Mouse (Mus musculus) stomach, embryonic 15.5 days (tissue): Measurements from ENCODE around the gene Zc3h7b. TPM values are rescaled to one million over a fixed set of nuclear protein-coding genes. Genes with fewer than 3 reads are reported as not detected.

ENCODE experiments used
- ATAC-seq: fragments of 200-750 bp; cut with Nextera tagmentation; 2 replicates; pipeline ENCODE4 v1.8.0; 2017; ENCODE audit warnings: low read depth, moderate number of reproducible peaks, moderate TSS enrichment; ENCODE audit not compliant: insufficient read depth, low FRiP score
- H3K27ac ChIP-seq: fragments of 300-500 bp; sonication (generic); 2 replicates; pipeline ENCODE4 v1.5.1; 2015; ENCODE audit warnings: mild to moderate bottlenecking, inconsistent platforms
- H3K27me3 ChIP-seq: fragments of 300-500 bp; sonication (generic); replicated peaks from 2 replicates; pipeline ENCODE4 v1.6.1; 2015; ENCODE audit warnings: inconsistent platforms
- H3K36me3 ChIP-seq: fragments of 300-500 bp; sonication (generic); 2 replicates; pipeline ENCODE4 v1.6.1; 2015; ENCODE audit warnings: inconsistent platforms
- H3K4me1 ChIP-seq: fragments of 300-500 bp; sonication (generic); 2 replicates; pipeline ENCODE4 v1.6.1; 2015; ENCODE audit warnings: inconsistent platforms
- H3K4me2 ChIP-seq: fragments of 300-500 bp; sonication (generic); 2 replicates; pipeline ENCODE4 v1.6.1; 2015; ENCODE audit warnings: mild to moderate bottlenecking, inconsistent platforms
- H3K4me3 ChIP-seq: fragments of 300-500 bp; sonication (generic); replicated peaks from 2 replicates; pipeline ENCODE4 v1.5.1; 2015; ENCODE audit warnings: inconsistent platforms
- H3K9ac ChIP-seq: fragments of 300-500 bp; sonication (generic); 2 replicates; pipeline ENCODE4 v1.6.1; 2015; ENCODE audit warnings: inconsistent platforms
- H3K9me3 ChIP-seq: fragments of 300-500 bp; sonication (generic); 2 replicates; pipeline ENCODE4 v1.6.1; 2016; ENCODE audit warnings: inconsistent platforms
- WGBS: fragments of 180-500 bp; shearing (Covaris S2); methylation state at CpG from one replicate; pipeline ENCODE4 v1.1.7; 2015; 5-methylcytosine and 5-hydroxymethylcytosine counted together
- polyA plus RNA-seq: library from polyadenylated mRNA; unstranded; fragments of >200 nt; fragmentation: Nextera tagmentation; extraction: Ambion mirVana; gene quantifications from 2 replicates; pipeline ENCODE4 v1.2.1, GENCODE M21; 2015

Gene Zc3h7b
- polyA plus RNA-seq, 1 experiment from 2014 or later: 23.8 TPM

DNA sequence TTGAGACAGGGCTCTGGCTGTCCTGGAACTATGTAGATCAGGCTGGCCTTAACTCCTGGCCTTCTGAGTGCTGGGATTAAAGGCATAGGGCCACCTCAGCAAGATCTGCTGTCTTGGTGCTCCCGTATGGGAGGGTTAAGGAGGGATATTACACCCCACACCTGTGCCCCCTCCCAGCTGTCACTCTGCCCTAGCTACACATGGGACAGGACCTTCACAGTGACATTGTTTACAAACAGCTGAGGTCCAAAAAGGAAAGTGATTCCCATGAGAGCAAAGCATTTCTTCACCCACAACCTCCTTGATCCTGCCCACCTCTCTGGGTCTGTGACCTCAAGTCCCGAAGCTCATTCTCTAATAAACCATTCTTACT, 84.3 kb downstream of the Zc3h7b start:
- peaks cover 17% of the 10 kb centered on the region for H3K36me3 ChIP-seq
- H3K9ac ChIP-seq: no peak overlapping the region
- H3K9me3 ChIP-seq: no peaks in the 10 kb centered on the region
- H3K27ac ChIP-seq: no peak overlapping the region
- no peak overlapping the region for H3K4me2 ChIP-seq
- no peaks in the 10 kb centered on the region for H3K27me3 ChIP-seq
- H3K4me1 ChIP-seq: 0 out of 2 replicates have a peak, but pooled peaks cover 2% of the 10 kb centered on the region
- 64% methylated on average over 2 of the region's 2 CpGs for WGBS
- no peak overlapping the region for H3K4me3 ChIP-seq
- ATAC-seq: no peak

- Histone ChIP-seq H3K9me3 (no peaks in the 10 kb centered on the region), H3K4me3 (no peak overlapping the region), H3K4me2 (no peak overlapping the region), H3K27ac (no peak overlapping the region), H3K9ac (no peak overlapping the region), H3K27me3 (no peaks in the 10 kb centered on the region), H3K4me1 (peaks cover 4% of the 10 kb centered on the region; the same call in 1 of the 2 replicates), H3K36me3 (peaks cover 10% of the 10 kb centered on the region)
- 92% methylated on average over 4 of the region's 4 CpGs for WGBS
- ATAC-seq: no peak
Measured at GRCm38 (mm10) chr15:81830530-81830929, 85.7 kb downstream of the Zc3h7b start.

GRCm38 (mm10) chr15:81831136-81831825, 86.4 kb downstream of the Zc3h7b start:
- peak; percentile 89 for ATAC-seq
- Histone ChIP-seq H3K27ac (peak overlapping the region; percentile 40; the same call in 1 of the 2 replicates), H3K9me3 (no peaks in the 10 kb centered on the region), H3K27me3 (no peaks in the 10 kb centered on the region), H3K4me2 (peak overlapping the region; percentile 27; the same call in 1 of the 2 replicates), H3K4me3 (no peak overlapping the region), H3K36me3 (peaks cover 2% of the 10 kb centered on the region; the same call in 1 of the 2 replicates), H3K9ac (no peak overlapping the region), H3K4me1 (peaks cover 11% of the 10 kb centered on the region; the same call in 1 of the 2 replicates)
- 14% methylated on average over 24 of the region's 24 CpGs for WGBS

GRCm38 (mm10) chr15:81832219-81832618, 87.4 kb downstream of the Zc3h7b start:
- Histone ChIP-seq H3K4me3 (no peak overlapping the region), H3K36me3 (no peaks in the 10 kb centered on the region), H3K4me1 (peaks cover 15% of the 10 kb centered on the region; the same call in 1 of the 2 replicates), H3K4me2 (no peak overlapping the region), H3K27me3 (no peaks in the 10 kb centered on the region), H3K27ac (no peak overlapping the region), H3K9ac (no peak overlapping the region), H3K9me3 (no peaks in the 10 kb centered on the region)
- no peak for ATAC-seq
- 65% methylated on average over 3 of the region's 3 CpGs for WGBS

DNA sequence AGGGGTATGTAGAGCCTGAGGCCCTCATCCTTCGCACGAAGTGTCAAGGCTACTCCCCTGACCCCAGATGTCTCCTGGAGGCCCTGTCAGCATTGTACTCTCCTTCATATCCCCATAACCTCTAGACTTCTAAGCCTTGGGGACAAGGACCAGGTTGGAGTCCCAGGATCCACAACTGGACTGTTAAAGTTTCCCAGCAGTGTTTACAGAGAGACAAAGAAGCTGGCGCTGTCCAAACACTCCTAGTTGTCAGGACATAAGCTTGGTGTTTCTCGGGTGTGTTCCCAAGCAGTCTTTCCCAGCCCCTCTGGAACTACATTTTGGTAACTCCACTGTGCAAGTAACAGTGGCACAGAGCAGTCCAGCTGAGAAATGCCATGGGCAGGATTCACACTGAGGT, 88.6 kb downstream of the Zc3h7b start:
- 66% methylated on average over 4 of the region's 4 CpGs for WGBS

DNA sequence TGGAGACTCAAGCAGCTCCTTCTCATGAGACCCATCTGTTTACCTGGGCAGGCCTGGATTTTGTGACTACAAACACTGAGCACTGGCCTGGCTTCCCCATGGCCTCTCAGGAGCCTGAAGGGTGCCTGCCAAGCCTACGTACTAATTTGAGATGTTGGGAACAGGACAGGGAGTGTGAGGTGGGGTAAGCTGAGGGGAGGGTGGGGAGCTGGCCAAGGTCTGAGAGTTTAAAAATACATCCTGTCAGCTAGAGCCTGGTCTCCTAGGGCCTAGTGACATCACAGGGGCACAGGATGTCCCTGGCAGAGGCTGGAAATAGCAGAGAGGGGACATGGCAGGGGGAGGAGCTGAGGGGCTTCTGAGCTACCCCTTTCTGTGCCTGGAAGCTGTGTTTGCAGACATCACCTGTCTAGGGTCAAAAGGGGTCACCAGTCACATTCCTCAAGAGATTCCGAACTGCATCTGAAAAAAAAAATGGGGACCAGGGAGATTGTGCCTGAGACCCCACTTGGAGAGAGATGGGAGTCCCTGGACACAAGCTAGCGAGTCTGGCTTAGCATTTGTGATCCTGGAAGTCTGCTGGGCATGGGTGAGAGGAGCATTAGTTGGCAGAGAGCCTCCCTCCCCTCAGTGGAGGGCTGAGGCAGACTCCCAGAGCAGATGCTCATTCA, 89.4 kb downstream of the Zc3h7b start:
- Histone ChIP-seq H3K4me3 (no peak overlapping the region), H3K36me3 (no peaks in the 10 kb centered on the region), H3K4me1 (peaks cover 15% of the 10 kb centered on the region; the same call in 1 of the 2 replicates), H3K4me2 (no peak overlapping the region), H3K27me3 (no peaks in the 10 kb centered on the region), H3K27ac (no peak overlapping the region), H3K9ac (no peak overlapping the region), H3K9me3 (no peaks in the 10 kb centered on the region)
- 59% methylated on average over 3 of the region's 3 CpGs for WGBS
- ATAC-seq: no peak

More for the DNA sequence above, 88.6 kb downstream of the Zc3h7b start:
- H3K4me1 ChIP-seq: peaks cover 15% of the 10 kb centered on the region; the same call in 1 of the 2 replicates
- no peak overlapping the region for H3K4me2 ChIP-seq
- no peaks in the 10 kb centered on the region for H3K27me3 ChIP-seq
- no peak overlapping the region for H3K9ac ChIP-seq
- H3K9me3 ChIP-seq: no peaks in the 10 kb centered on the region
- no peaks in the 10 kb centered on the region for H3K36me3 ChIP-seq
- no peak for ATAC-seq
- H3K4me3 ChIP-seq: no peak overlapping the region
- no peak overlapping the region for H3K27ac ChIP-seq

DNA sequence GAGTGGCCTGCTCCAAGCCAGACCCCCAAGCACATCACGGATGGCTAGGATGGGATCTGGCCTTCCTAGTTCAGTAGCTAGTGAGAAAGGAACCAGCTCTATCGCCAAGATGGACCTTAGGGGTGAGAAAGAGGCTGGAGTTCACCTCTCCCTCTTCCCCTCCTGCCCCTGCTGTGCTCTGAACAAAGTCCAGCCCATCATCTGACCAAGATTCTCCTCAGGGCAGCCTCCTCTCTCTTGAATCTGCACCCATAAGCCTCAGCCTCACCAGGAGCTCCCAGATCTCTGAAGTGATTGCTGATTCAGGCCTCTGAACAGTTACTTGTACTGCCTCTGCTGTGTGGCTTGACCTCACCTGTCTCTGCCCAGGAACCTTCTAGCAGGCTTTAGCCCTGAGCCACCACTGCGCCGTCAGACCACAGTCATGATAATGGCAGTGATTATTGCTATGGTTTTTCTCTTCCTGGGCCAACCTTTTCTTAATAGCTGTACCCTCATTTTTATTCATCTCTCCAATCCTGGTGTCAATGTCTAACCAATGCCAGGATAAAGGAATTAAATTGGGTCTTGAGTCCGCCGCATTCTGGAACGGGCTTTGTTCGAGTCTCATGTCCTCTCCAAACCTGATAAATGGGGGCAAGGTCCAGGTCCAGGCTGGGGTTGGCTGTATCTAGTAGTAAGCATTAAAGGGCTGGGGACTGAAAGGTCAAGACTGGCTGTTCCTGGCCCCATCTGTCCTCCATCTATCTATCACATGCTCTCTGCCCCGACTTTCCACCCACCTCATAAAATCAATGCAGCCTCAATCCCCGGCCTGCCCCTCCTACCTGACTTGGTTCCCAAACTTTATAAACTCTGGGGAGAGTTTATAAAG, 90.4 kb downstream of the Zc3h7b start:
- Histone ChIP-seq H3K4me2 (peak overlapping the region; percentile 76), H3K4me3 (no peak overlapping the region; the same call in 1 of the 2 replicates), H3K27ac (no peak overlapping the region; the same call in 1 of the 2 replicates), H3K9me3 (no peaks in the 10 kb centered on the region), H3K36me3 (no peaks in the 10 kb centered on the region), H3K4me1 (peaks cover 15% of the 10 kb centered on the region; the same call in 1 of the 2 replicates), H3K9ac (no peak overlapping the region), H3K27me3 (no peaks in the 10 kb centered on the region)
- no peak for ATAC-seq
- WGBS: 62% methylated on average over 10 of the region's 10 CpGs

DNA sequence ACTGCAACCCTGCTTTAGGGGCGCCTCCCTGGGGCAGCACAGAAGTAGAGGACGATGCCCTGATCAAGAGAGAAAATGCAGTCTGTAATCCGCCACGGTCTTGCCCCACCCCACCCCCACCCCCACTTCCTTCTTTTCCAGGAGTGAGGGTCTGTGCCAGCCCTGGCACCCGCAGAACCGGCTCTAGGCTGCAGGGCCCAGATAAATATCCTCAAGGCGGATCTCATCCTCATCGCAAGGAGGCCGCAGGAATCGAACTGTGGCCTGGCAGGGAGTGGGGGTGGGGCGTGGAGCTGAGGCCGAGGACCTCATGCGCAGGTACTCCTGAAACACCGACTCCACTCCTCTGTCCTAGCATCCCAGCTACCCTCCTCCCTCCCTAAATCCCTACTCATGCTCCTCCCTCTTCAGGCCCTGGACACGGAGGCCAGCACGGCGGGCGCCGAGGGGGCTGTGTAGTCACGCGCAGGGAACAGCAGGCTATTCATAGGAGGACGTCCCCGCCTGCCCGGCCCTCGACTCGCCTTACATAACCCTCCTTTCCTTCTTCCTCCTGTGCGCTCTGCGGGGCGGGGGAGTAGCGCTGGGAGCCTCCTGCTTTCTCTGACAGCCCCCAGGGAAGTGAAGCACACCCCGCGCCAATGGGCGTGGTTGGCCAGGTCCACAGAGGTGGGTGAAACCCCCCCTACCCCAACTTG, 91.4 kb downstream of the Zc3h7b start:
- WGBS: 3% methylated on average over 23 of the region's 33 CpGs
- Histone ChIP-seq H3K9ac (no peak overlapping the region), H3K4me3 (peak overlapping the region; percentile 35), H3K9me3 (no peaks in the 10 kb centered on the region), H3K27ac (peak overlapping the region; percentile 46; the same call in 1 of the 2 replicates), H3K4me2 (peak overlapping the region; percentile 76), H3K27me3 (no peaks in the 10 kb centered on the region), H3K36me3 (no peaks in the 10 kb centered on the region), H3K4me1 (peaks cover 15% of the 10 kb centered on the region; the same call in 1 of the 2 replicates)
- ATAC-seq: peak; percentile 80

DNA sequence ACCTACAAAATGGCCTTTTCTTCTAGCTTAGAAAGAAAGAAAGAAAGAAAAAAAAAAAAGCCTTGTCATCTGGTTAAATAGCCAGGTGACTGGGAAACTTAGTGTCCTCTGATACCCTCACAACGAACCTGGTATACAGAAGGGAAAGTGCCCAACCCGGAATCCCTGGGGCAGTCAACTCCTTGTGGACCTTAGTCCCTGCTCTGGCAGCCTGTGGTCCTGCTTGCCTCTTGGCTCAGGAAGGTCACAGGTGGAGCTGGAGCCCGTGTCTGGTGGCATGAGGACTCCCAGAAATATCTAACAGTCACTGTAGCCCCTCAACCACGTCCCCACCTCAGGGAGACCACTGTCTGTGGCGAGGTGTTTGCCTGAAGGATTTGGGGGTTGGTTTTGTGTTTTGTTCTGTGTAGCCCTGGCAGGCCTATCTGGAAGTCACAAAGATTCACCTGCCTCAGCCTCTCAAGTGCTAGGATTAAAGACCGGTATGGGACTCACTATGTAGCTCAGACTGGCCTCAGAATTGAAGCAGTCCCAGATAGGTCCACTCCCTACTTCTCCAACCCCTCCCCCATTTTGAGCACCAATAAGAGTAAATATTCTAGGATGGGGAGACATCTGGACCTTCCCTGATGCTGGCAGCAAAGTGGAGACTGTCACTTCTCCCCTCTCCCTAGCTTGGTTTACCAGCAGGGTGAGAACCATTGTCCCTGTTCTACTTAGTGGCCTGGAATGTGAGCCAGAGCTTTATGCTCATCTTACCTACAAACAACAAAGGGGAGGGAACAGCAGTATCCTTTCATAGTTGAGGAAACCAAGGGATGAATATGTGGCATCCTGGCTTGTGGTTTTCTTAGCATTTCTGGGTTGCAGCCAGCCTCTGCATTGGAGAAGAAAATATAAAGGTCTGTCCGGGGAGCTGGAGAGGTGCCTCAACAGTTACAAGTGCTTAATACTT, 92.4 kb downstream of the Zc3h7b start:
- H3K4me2 ChIP-seq: no peak overlapping the region; the same call in 1 of the 2 replicates
- H3K4me3 ChIP-seq: peak overlapping the region; percentile 35; the same call in 1 of the 2 replicates
- no peak for ATAC-seq
- WGBS: 69% methylated on average over 7 of the region's 7 CpGs
- H3K27ac ChIP-seq: no peak overlapping the region
- no peaks in the 10 kb centered on the region for H3K9me3 ChIP-seq
- H3K4me1 ChIP-seq: peaks cover 13% of the 10 kb centered on the region; the same call in 1 of the 2 replicates
- H3K36me3 ChIP-seq: no peaks in the 10 kb centered on the region
- H3K27me3 ChIP-seq: no peaks in the 10 kb centered on the region
- H3K9ac ChIP-seq: no peak overlapping the region

DNA sequence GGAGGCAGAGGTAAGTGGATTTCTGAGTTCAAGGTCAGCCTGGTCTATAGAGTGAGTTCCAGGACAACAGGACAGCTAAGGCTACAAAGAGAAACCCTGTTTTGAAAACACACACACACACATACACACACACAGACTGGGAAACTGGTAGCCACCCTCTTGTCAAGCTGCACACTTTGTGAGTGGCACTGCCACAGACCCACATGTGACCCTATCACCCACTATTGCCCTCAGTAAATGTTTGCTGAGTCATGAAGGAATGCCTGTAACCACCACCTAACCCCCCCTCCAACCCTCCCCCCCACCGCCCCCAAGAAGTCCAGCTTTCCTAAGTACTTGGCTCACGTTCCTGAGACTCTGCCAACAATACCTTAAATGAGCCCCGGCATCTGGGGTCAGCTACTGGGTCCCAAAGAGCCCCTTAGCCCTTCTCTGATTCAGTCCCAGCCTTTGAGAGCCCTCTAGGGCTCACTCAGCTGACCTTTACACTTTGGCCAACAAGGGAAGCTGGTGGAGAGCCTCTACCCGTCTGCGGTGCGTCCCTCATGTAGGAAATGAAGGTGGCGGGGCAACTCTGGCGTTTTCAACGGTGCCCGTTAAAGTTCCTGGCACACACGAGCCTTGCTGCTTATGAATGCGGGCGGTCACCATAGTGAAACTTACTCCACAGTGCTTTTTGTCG, 93.8 kb downstream of the Zc3h7b start:
- no peak for ATAC-seq
- H3K9me3 ChIP-seq: no peaks in the 10 kb centered on the region
- H3K4me3 ChIP-seq: no peak overlapping the region
- H3K27me3 ChIP-seq: no peaks in the 10 kb centered on the region
- H3K9ac ChIP-seq: no peak overlapping the region
- peaks cover 13% of the 10 kb centered on the region; the same call in 1 of the 2 replicates for H3K4me1 ChIP-seq
- WGBS: 69% methylated on average over 14 of the region's 14 CpGs
- no peak overlapping the region for H3K27ac ChIP-seq
- no peaks in the 10 kb centered on the region for H3K36me3 ChIP-seq
- no peak overlapping the region for H3K4me2 ChIP-seq
